Mouse (Mus musculus) hindbrain, embryonic 15.5 days (tissue): ENCODE data around the gene Tfap2a. TPM values are rescaled to one million over a fixed set of nuclear protein-coding genes. Genes with fewer than 3 reads are reported as not detected.

Experiments used
- ATAC-seq: fragments of 200-750 bp; cut with Nextera tagmentation; 2 replicates; pipeline ENCODE4 v1.8.0; 2017; ENCODE audit warnings: low read depth, moderate number of reproducible peaks, moderate TSS enrichment; ENCODE audit not compliant: low FRiP score
- H3K27ac ChIP-seq: fragments of 300-500 bp; sonication (generic); replicated peaks from 2 replicates; pipeline ENCODE4 v1.5.1; 2015; ENCODE audit warnings: mild to moderate bottlenecking, inconsistent platforms
- H3K27me3 ChIP-seq: fragments of 300-500 bp; sonication (generic); 2 replicates; pipeline ENCODE4 v1.6.1; 2015; ENCODE audit warnings: control low read depth, inconsistent platforms
- H3K36me3 ChIP-seq: fragments of 300-500 bp; sonication (generic); 2 replicates; pipeline ENCODE4 v1.6.1; 2015; ENCODE audit warnings: control low read depth, inconsistent platforms
- H3K4me1 ChIP-seq: fragments of 300-500 bp; sonication (generic); replicated peaks from 2 replicates; pipeline ENCODE4 v1.6.1; 2015; ENCODE audit warnings: control low read depth, inconsistent platforms
- H3K4me2 ChIP-seq: fragments of 300-500 bp; sonication (generic); 2 replicates; pipeline ENCODE4 v1.6.1; 2015; ENCODE audit warnings: moderate library complexity, mild to moderate bottlenecking, inconsistent platforms
- H3K4me3 ChIP-seq: fragments of 300-500 bp; sonication (generic); 2 replicates; pipeline ENCODE4 v1.5.1; 2015; ENCODE audit warnings: mild to moderate bottlenecking, inconsistent platforms
- H3K9ac ChIP-seq: fragments of 300-500 bp; sonication (generic); 2 replicates; pipeline ENCODE4 v1.6.1; 2015; ENCODE audit warnings: inconsistent platforms
- H3K9me3 ChIP-seq: fragments of 300-500 bp; sonication (generic); 2 replicates; pipeline ENCODE4 v1.6.1; 2016; ENCODE audit warnings: control low read depth, inconsistent platforms
- WGBS: fragments of 180-500 bp; shearing (Covaris S2); methylation state at CpG from one replicate; pipeline ENCODE4 v1.1.7; 2015; 5-methylcytosine and 5-hydroxymethylcytosine counted together
- polyA plus RNA-seq: library from polyadenylated mRNA; unstranded; fragments of >200 nt; fragmentation: Nextera tagmentation; extraction: Ambion mirVana; gene quantifications from 2 replicates; pipeline ENCODE4 v1.2.1, GENCODE M21; 2015

Tfap2a gene
- polyA plus RNA-seq, 1 experiment from 2014 or later = 11.5 TPM

DNA sequence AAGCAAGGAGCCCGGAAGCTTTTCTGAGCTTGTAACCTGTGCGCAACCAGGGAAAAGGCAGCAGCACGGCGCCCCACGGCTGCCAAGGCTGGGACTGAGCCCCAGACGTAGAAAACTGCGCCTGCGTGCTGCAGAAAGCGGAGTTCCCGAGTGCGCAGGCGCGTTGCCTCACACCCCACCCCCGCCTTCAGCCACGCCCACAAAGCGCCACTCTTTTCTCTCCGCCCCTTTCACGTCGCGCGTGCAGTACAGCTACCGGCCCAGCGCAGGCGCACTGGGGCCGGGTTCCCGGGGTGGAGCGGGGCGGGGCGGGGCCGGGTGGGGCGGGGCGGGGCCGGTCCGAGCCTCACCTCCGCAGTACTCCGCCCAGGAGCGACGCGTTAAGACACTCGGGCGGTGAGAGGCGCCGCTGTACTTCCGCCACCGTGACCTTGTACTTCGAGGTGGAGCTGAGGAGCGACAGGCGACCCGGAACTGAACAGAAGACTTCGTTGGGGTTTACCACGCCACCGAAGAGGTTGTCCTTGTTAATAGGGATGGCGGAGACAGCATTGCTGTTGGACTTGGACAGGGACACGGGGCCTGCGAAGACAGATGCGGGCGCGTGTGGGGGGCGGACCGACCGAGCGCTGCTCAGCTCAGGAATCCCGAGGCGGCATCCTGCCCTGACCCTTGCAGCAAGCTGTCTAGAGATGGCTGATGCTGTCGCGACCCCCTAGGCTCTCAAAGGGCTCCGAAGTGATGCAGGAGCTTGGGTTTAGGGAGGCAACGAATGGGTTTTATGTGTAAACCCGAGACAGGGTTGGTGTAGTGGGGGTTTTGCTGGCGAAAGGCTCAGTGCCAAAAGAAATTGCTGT lies 15.2 kb downstream of the Tfap2a start:
- no peaks in the 10 kb centered on the region for H3K9me3 ChIP-seq
- peak overlapping the region; percentile 52 for H3K4me3 ChIP-seq
- peak overlapping the region; percentile 82 for H3K4me2 ChIP-seq
- H3K36me3 ChIP-seq = no peaks in the 10 kb centered on the region
- H3K4me1 ChIP-seq = peaks cover 11% of the 10 kb centered on the region; the same call in 1 of the 2 replicates
- WGBS = under 1% methylated on average over 66 of the region's 70 CpGs
- ATAC-seq = peak; percentile 97
- peak overlapping the region; percentile 48 for H3K9ac ChIP-seq
- peak overlapping the region; percentile 81 for H3K27ac ChIP-seq
- H3K27me3 ChIP-seq = peaks cover 64% of the 10 kb centered on the region

- Histone ChIP-seq H3K27ac (no peak overlapping the region), H3K4me2 (peak overlapping the region; percentile 26), H3K36me3 (no peaks in the 10 kb centered on the region), H3K4me1 (peaks cover 16% of the 10 kb centered on the region), H3K9ac (no peak overlapping the region), H3K27me3 (peaks cover 78% of the 10 kb centered on the region), H3K4me3 (no peak overlapping the region), H3K9me3 (no peaks in the 10 kb centered on the region)
- whole genome bisulfite sequencing = 25% methylated on average over 9 of the region's 9 CpGs
- no peak for ATAC-seq
These were observed 18.5 kb downstream of the Tfap2a start for GRCm38 (mm10) chr13:40719741-40720082.

GRCm38 (mm10) chr13:40719066-40719740 lies 19.0 kb downstream of the Tfap2a start:
- no peak for ATAC-seq
- Histone ChIP-seq H3K27ac (no peak overlapping the region), H3K9me3 (no peaks in the 10 kb centered on the region), H3K9ac (no peak overlapping the region), H3K4me3 (no peak overlapping the region), H3K4me1 (peaks cover 16% of the 10 kb centered on the region), H3K36me3 (no peaks in the 10 kb centered on the region), H3K27me3 (peaks cover 78% of the 10 kb centered on the region), H3K4me2 (peak overlapping the region; percentile 26)
- 28% methylated on average over 14 of the region's 14 CpGs for WGBS

DNA sequence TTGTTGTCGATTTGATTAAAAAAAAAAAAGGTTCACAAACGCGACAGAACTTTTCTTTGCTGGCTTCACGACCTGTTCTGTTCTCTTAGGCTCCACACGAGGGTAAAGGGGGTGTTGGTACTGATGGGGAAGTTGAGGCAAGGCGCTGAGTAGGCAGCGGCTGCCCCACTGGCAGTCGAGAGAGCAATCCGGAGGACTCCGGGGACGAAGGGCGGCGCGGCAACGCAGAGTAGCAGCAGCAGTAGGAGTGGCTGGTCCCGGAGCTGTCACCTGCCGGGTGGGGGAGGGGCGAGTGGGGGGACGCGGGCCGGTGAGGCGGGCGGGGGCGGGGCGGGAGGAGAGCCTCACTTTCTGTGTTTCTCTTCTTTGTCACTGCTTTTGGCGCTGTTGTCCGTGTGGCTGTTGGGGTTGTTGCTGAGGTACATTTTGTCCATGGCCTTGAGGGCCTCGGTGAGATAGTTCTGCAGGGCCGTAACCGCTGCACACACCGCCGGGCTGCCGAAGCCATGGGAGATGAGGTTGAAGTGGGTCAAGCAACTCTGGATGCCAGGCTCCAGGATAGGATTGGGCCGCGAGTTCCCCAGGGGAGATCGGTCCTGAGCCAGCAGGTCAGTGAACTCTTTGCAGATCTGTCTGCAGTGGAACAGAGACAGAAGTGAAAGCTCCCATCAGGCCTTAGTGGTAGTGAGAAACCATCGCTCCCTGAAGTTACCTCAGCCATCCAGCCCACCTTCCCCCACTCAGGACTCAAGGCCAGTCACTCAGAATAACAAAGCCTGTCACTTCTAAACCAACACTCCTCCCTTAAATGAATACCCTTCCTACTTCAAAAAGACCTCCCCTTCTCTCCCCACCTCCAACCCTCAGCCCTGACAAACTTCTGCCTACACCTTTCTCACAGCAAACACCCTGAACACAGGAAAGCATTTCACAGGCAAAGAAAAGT lies 21.1 kb downstream of the Tfap2a start:
- Histone ChIP-seq H3K27ac (no peak overlapping the region), H3K36me3 (no peaks in the 10 kb centered on the region), H3K27me3 (peaks cover 87% of the 10 kb centered on the region), H3K9me3 (no peaks in the 10 kb centered on the region), H3K9ac (no peak overlapping the region), H3K4me2 (0 out of 2 replicates have a peak overlapping the region, but pooled peaks have one; percentile 26), H3K4me3 (no peak overlapping the region), H3K4me1 (peaks cover 9% of the 10 kb centered on the region; the same call in 1 of the 2 replicates)
- 5% methylated on average over 32 of the region's 37 CpGs for WGBS
- ATAC-seq = no peak; the same call in 1 of the 2 replicates

DNA sequence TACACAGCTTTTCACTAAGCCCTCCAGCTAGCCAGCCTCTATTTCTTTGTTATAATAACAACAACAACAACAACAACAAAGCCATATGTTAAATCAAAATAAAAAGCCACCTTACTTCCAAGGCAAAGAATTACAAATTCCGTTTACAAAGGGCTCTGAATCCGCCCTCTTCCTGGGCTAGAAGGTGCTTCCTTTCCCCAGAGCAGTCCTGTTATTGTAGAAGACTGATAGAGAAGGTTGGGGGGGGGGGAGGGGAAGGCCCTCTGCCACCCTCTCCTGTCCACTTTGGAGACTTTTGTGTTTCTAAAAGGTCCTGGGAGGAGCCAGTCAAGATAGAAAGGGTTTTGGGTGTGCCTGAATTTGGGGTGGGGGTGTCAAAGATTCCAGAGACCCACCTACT lies 23.6 kb downstream of the Tfap2a start:
- H3K9ac ChIP-seq = no peak overlapping the region
- H3K27ac ChIP-seq = 0 out of 2 replicates have a peak overlapping the region, but pooled peaks have one; percentile 14
- H3K9me3 ChIP-seq = no peaks in the 10 kb centered on the region
- H3K4me3 ChIP-seq = no peak overlapping the region
- peaks cover 8% of the 10 kb centered on the region; the same call in 1 of the 2 replicates for H3K4me1 ChIP-seq
- H3K27me3 ChIP-seq = peaks cover 82% of the 10 kb centered on the region
- WGBS = 14% methylated on average over 2 of the region's 2 CpGs
- H3K36me3 ChIP-seq = no peaks in the 10 kb centered on the region
- H3K4me2 ChIP-seq = no peak overlapping the region
- no peak for ATAC-seq

- no peak overlapping the region for H3K4me2 ChIP-seq
- no peak overlapping the region for H3K9ac ChIP-seq
- H3K4me1 ChIP-seq = peaks cover 12% of the 10 kb centered on the region; the same call in 1 of the 2 replicates
- H3K27me3 ChIP-seq = peaks cover 76% of the 10 kb centered on the region
- H3K4me3 ChIP-seq = no peak overlapping the region
- WGBS = 5% methylated on average over 5 of the region's 5 CpGs
- peak overlapping the region; percentile 14; the same call in 1 of the 2 replicates for H3K27ac ChIP-seq
- no peaks in the 10 kb centered on the region for H3K9me3 ChIP-seq
- no peaks in the 10 kb centered on the region for H3K36me3 ChIP-seq
- no peak for ATAC-seq
These were observed 24.5 kb downstream of the Tfap2a start for GRCm38 (mm10) chr13:40713681-40714080.

DNA sequence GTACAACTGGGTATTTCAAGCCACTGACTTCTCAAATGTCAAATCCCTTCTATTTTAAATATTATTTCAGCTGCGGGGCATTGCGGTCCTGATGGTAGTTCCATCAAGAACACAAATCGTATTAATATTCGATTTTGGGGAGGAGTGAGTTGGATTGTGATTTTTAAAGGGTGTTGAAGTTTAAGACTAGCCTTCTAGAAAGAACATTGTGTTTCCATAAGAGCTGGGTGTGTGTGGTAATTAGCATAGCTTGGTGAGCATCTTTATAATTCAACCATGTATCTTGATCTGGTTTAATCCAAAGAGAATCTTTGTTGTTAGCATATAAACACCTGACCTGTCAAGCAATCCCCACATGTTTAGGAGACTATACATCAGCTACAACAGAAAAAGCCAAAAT lies 24.9 kb downstream of the Tfap2a start:
- Histone ChIP-seq H3K36me3 (no peaks in the 10 kb centered on the region), H3K27ac (no peak overlapping the region), H3K27me3 (peaks cover 75% of the 10 kb centered on the region), H3K4me3 (no peak overlapping the region), H3K4me1 (peaks cover 12% of the 10 kb centered on the region; the same call in 1 of the 2 replicates), H3K4me2 (no peak overlapping the region), H3K9me3 (no peaks in the 10 kb centered on the region), H3K9ac (no peak overlapping the region)
- 10% methylated on average over 4 of the region's 4 CpGs for WGBS
- ATAC-seq = no peak

DNA sequence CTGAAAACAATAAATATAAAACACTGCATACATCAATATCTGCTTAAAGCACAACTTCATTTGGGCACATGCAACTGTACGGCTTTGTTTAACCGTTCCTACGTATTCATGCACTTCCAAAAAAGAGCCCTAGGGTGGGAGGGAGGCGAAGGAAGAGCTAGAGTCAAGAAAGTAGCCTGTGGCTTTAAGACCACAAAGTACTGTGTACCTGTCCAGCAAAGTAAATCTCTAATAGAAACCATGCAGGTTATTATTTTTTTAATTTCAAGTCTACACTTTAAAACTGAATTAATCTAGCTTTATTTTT lies 25.7 kb downstream of the Tfap2a start:
- ATAC-seq = no peak
- no peak overlapping the region for H3K9ac ChIP-seq
- peaks cover 12% of the 10 kb centered on the region; the same call in 1 of the 2 replicates for H3K4me1 ChIP-seq
- 10% methylated on average over 4 of the region's 4 CpGs for WGBS
- H3K4me3 ChIP-seq = no peak overlapping the region
- H3K27me3 ChIP-seq = peaks cover 74% of the 10 kb centered on the region
- no peaks in the 10 kb centered on the region for H3K9me3 ChIP-seq
- no peaks in the 10 kb centered on the region for H3K36me3 ChIP-seq
- no peak overlapping the region for H3K27ac ChIP-seq
- no peak overlapping the region for H3K4me2 ChIP-seq

DNA sequence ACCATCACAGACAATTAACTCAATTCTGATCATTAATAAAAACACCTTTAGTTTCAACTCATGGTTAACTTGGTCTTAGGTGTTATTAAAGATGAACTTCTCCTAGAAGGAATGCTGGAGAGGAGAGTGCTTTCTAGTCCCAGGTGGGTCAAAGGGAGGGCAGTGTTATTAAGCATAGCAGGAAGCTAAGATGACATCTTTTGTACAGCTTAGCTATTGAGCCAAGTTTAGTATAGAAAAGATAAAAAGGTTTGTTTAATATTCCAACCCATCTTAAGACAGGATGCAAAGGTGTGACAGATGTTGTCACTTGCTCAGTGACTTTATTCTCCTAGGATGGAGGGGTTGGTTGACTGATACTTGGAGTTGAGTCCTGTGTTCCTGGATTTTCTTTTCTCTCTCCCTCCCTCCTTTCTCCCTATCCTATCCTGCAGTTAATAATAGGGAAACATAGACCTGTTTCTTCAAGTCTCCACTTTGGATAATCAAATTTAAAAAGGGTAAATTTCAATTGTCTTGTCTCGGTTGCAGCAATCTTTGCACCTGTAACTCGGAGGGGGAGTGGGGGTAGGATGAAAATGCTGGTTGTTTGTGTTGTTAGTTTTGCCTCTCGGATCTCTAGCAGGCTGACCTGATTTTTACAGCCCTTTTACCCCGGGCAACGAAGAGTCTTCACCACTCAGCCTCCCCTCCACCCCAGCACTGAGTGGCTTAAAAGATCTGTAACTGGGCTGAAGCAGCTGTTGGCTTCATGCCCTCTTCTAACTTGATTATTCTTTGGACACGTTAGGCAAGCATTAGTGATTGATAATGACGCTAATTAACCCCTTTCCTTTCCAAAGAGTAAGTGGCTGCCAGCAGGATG lies 26.3 kb downstream of the Tfap2a start:
- Histone ChIP-seq H3K27me3 (peaks cover 74% of the 10 kb centered on the region), H3K4me1 (peaks cover 9% of the 10 kb centered on the region; the same call in 1 of the 2 replicates), H3K9ac (no peak overlapping the region), H3K27ac (no peak overlapping the region), H3K4me3 (no peak overlapping the region), H3K9me3 (no peaks in the 10 kb centered on the region), H3K4me2 (no peak overlapping the region), H3K36me3 (no peaks in the 10 kb centered on the region)
- no peak for ATAC-seq
- 6% methylated on average over 7 of the region's 7 CpGs for WGBS

DNA sequence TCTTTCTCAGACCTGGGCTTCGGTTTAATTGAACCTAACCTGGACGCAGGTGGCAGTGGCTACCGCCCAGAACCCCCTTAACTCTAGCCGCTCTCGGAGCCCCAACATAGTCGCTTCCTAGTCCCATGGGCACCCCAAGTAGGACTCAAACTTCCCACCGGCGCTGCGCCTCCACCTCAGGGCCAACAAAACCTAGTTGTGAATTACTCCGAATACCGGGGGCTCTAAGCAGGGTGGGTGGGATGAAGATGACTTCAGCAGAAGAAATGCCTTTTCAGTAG lies 28.2 kb downstream of the Tfap2a start:
- H3K4me2 ChIP-seq = 0 out of 2 replicates have a peak overlapping the region, but pooled peaks have one; percentile 1
- WGBS = 3% methylated on average over 11 of the region's 11 CpGs
- no peaks in the 10 kb centered on the region for H3K9me3 ChIP-seq
- H3K27me3 ChIP-seq = peaks cover 81% of the 10 kb centered on the region
- H3K36me3 ChIP-seq = no peaks in the 10 kb centered on the region
- no peak overlapping the region for H3K4me3 ChIP-seq
- no peak for ATAC-seq
- no peak overlapping the region for H3K27ac ChIP-seq
- H3K4me1 ChIP-seq = peaks cover 9% of the 10 kb centered on the region; the same call in 1 of the 2 replicates
- H3K9ac ChIP-seq = no peak overlapping the region
